Comparison of ENCODE assay signal across 28 mouse cellular contexts in the genomic region with DNA sequence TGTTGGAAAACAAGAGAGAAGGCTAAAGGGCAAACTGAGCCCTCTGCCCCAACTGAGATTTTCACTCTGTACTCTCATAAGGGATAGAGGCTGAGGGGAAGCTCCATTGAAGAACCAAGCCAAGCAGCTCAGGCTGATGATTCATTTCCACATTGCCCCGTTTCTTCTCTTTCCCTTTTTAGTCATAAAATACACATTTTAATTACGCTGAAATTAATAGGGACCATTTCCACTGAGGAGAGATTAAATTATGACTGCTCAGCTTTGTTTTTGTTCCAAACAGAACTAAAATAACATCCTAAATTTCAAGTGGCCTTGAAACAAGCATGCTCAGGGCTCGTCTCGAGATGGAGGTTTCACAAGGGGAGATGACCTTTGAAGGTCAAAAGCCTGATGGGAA.
"Had no signal": no experiment of that assay in that cellular context is flagged by ENCODE, and none has a peak within 500 bp of the region (broad histone marks: within the 10 kb centered on the region; RNA-seq: fewer than 3 reads in every experiment).

No protein-coding gene starts in this region.

- H3K36me3 ChIP-seq: embryonic facial prominence, embryonic 10.5 days; embryonic facial prominence, embryonic 12.5 days; embryonic facial prominence, embryonic 13.5 days; embryonic facial prominence, embryonic 15.5 days; forebrain, embryonic 10.5 days; forebrain, embryonic 12.5 days; forebrain, embryonic 15.5 days had no signal

- H3K4me2 ChIP-seq: embryonic facial prominence, embryonic 12.5 days; embryonic facial prominence, embryonic 13.5 days; embryonic facial prominence, embryonic 15.5 days; forebrain, embryonic 12.5 days; forebrain, embryonic 13.5 days; forebrain, embryonic 15.5 days had no signal

- DNase-seq: cerebellum, adult 8-10 months; cerebellum, adult 9-10 months; cerebellum, adult 9-11 months; cerebellum, postnatal 10 days; cerebellum, postnatal 14 days; cerebellum, postnatal 25 days; cerebellum, postnatal 36 days; embryo, embryonic 11 days; forebrain, postnatal 0 days; gastrocnemius, adult 2 months; gastrocnemius, postnatal 10 days; gastrocnemius, postnatal 14 days; gastrocnemius, postnatal 25 days; gastrocnemius, postnatal 36 days; heart, adult 11 months; heart, adult 18-20 months; heart, adult 2 months had no signal

- H3K27me3 ChIP-seq: embryonic facial prominence, embryonic 12.5 days; embryonic facial prominence, embryonic 13.5 days; embryonic facial prominence, embryonic 15.5 days; forebrain, embryonic 12.5 days; forebrain, embryonic 13.5 days; forebrain, embryonic 15.5 days had no signal

- H3K9me3 ChIP-seq: embryonic facial prominence, embryonic 10.5 days; embryonic facial prominence, embryonic 12.5 days; embryonic facial prominence, embryonic 13.5 days; embryonic facial prominence, embryonic 15.5 days; forebrain, embryonic 10.5 days; forebrain, embryonic 12.5 days; forebrain, embryonic 13.5 days; forebrain, embryonic 15.5 days had no signal

- H3K9ac ChIP-seq: embryonic facial prominence, embryonic 12.5 days; embryonic facial prominence, embryonic 13.5 days; embryonic facial prominence, embryonic 15.5 days; forebrain, embryonic 12.5 days; forebrain, embryonic 13.5 days; forebrain, embryonic 15.5 days; forebrain, postnatal 0 days had no signal

- ATAC-seq: forebrain, embryonic 13.5 days; forebrain, embryonic 14.5 days; forebrain, embryonic 15.5 days; forebrain, embryonic 16.5 days; forebrain, postnatal 0 days had no signal

- H3K4me3 ChIP-seq: embryonic facial prominence, embryonic 10.5 days; embryonic facial prominence, embryonic 12.5 days; embryonic facial prominence, embryonic 13.5 days; embryonic facial prominence, embryonic 15.5 days; erythroblast, embryonic 14.5 days; forebrain, embryonic 10.5 days; forebrain, embryonic 12.5 days; forebrain, embryonic 13.5 days; forebrain, embryonic 15.5 days; gastrocnemius, adult 2 months; heart, adult 2 months had no signal

- H3K27ac ChIP-seq: embryonic facial prominence, embryonic 10.5 days; embryonic facial prominence, embryonic 12.5 days; embryonic facial prominence, embryonic 13.5 days; embryonic facial prominence, embryonic 15.5 days; forebrain, embryonic 10.5 days; forebrain, embryonic 12.5 days; forebrain, embryonic 13.5 days; forebrain, embryonic 15.5 days; gastrocnemius, adult 2 months; heart, adult 2 months had no signal

- H3K4me1 ChIP-seq: embryonic facial prominence, embryonic 12.5 days; embryonic facial prominence, embryonic 13.5 days; embryonic facial prominence, embryonic 15.5 days; forebrain, embryonic 10.5 days; forebrain, embryonic 12.5 days; forebrain, embryonic 13.5 days; forebrain, embryonic 15.5 days had no signal
